Mouse (Mus musculus): ENCODE measurements at regions not wholly inside any gene's neighbourhood (a gene's known extent, or its start where the extent isn't known, plus 50 kb on each side); places are given as distances from the start of the nearest gene placed in this dataset.

DNA sequence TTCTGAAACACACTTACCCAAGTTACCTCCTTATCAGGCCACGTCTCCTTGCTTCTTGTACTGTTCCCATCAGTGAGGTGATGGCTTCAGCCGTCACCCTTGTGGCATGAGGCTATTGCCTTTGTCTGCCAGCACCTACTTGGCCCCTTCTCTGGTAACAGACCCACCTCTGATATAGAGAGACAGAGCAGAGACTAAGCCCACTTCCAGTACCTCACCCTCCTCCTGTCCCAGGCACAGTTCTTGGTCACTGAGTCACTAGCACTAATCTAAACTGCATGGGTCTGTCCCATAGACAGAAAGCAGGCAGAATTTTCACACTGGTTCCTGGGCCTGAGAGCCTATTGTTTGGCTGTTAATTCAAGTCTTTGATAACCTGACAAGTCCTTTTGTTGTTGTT lies 370.3 kb downstream of the Mllt3 start:
- no peak for DNase-seq

GRCm38 (mm10) chr4:87658316-87658715 lies 374.8 kb downstream of the Mllt3 start:
- DNase-seq, result no peak

DNA sequence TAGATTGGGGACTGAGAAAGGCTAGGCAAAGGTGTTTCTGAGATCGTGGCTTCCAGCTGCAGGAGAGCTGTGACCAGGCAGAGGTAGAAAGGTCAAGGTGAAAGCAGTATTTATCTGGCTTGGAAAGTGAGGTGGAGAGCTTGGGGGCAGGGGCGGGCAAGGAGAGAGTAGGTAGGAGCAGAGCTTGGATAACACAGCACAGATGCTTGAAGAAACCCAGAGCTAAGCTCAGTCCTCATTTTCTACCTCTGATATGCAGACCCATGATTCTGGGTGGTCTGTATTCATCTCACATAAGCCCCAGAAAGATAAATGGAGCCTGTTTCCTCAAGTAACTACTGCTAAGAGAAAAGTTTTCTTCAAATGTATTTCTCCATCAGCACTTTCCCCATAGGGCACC lies 375.3 kb downstream of the Mllt3 start:
- no peak for DNase-seq

GRCm38 (mm10) chr4:87653440-87654165 lies 379.6 kb downstream of the Mllt3 start:
- no peak for DNase-seq

DNA sequence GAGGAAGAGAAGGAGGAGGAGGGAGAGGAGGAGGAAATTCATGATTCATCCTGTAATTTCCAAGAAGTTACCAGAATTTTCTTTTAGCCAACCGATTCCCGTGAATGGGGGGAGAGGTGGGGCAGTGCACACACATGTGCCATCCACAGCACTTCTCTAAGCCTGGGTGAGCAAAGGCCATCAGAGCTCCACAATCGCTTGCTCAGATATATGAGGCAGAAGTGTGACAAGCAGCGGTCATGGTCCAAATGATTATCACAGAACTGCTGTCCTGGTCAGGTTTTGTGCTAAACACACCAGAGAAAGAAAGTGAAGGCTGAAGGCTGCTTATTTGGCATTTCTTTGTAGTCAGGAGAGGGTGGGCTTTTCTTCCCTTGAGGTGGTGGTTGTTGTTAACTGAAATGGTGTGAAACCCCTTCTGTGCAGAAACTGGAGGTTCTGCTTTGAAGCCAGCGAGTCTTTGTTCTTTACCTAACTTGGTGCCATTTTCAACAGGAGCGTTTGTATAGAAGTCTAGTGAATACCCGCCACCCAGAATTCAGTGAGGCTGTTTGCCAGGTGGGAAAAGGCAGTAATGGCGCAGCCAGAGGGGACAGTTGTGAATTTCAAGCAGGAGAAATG lies 380.7 kb downstream of the Mllt3 start:
- no peak for DNase-seq

DNA sequence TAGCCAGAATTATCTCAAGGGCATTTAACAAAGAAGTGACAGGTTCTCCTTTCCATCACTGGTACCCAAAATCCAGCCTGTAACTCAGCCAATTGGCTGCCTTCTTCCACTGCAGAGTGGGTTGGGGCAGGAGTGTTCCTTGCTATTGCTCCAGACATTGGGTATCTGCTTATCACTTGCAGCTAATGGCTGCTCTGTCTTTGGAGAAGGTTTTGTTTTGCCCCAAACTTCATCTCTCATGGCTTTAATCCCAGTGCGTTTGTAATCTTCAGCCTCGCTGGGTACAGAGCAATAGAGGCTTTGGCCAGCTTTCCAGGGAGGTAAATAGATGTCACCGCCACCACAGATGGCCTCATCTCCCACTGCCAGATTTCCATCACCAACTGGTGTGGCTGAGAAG lies 381.9 kb downstream of the Mllt3 start:
- no peak for DNase-seq

- DNase-seq, result peak; percentile 26
Observed at GRCm38 (mm10) chr4:87650837-87651236, 382.3 kb downstream of the Mllt3 start.

GRCm38 (mm10) chr4:87650393-87650792 lies 382.8 kb downstream of the Mllt3 start:
- no peak for DNase-seq

DNA sequence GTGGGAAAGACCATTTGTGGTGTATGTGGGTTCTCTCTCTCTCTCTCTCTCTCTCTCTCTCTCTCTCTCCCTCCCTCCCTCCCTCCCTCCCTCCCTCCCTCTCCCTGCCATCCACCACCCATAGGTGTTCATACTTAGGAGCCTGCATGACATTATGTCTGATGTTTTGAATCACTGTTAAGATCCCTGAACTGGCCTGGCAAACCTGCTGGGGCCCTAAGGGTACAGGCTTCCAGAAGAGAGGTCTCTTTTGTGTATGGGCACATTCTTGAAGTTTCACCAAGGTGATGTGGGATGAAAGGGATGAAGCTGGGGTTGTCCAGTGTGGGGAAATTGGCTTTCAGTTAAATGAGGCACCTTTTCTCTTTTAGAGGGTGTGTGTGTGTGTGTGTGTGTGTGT lies 384.2 kb downstream of the Mllt3 start:
- DNase-seq, result no peak

DNA sequence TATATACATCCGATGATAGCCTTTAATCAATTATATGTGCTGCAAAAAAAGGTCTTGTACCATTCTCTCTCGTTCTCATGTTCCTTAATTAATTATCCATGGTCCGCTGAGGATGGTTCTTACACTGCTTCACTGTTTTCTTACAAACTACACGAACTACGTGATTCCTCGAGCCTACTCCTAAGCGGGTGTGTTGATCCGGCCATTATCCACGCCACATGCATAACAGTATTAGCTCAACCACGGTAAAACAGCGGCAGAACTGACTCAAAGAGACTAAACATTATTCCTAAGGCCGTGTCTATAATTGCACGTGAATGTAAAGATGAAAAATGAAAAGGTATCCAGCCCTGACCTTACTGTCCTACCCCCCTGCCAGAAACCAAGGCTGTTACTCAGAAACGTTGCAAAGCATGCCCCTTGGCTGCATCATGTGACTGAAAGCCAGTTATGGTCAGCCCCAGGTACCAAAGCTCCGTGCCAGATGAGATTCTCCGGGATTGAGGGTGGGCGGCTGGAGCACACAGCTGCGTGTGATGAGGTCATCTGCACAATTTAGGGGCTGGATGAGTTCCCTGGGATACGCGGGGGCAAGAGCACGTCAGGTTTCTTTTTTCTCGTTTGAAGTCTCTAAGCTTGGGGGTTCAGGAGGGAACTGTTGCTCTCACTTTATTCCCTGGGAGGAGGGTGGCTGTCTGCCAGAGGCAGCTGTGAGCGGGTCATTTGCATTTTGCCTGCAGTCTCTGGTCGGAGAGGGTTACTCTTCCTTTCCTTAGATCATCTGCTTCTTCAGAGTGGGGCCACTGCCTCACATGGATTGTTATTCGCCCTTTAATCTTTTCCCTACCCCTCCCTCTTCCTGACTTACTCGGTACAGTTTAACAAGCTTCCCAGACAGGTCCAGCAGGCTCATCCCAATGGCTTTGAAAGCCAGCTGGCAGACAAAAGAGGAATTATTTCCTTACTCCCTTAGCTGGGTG lies 384.9 kb downstream of the Mllt3 start:
- DNase-seq, result peak; percentile 82

DNA sequence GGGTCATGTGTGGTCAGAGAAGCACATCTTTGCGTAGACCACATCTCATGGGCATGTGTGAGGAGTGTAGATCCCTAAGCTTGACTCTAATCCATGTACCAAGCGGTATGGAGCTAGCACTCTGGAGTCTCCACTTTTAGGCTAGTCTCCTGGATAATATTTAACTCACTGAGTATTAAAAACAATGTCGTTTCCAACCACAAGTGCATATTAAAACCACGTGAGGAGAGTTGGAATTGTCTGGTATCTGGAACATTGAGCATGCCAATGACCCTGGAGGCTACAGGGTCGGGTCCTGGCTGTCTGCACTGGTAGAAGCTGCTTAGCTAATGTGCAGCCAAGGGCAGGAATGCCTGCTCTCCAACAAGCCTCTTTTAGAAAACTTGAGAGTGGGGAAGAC lies 391.2 kb downstream of the Mllt3 start:
- DNase-seq, result no peak

DNA sequence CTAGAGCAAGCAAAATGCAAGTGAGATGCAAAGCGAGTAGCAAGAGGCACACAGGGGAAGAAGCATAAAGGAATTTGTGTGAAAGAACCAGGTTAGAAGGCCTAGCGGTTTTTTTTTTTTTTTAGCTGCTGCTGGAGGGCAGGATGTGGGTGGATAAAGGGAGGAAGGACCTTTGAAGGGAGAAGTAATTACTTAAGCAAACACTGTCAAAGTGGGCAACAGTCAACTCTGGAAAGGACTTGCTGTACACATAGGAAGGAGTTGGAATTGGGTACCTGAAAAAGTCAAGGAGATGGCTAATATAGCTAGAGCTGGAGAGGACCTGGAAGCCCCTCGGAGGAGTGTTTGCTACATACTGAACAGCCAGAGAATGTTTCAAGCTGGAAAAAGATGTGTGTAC lies 391.6 kb downstream of the Mllt3 start:
- no peak for DNase-seq

DNA sequence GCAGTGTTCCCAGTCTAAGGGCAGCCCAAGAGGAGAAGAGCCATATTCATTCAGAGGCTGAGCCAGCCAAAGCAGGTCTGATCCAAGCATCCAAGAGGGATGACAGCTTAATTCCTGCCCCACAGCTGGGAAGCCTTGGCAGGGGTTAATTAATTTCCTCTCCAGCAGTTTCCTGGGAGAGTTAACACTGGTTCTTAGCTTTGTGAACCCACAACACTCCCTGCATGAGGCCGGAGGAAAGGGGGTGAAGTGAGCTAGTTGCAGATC lies 394.9 kb downstream of the Mllt3 start:
- DNase-seq, result no peak

- no peak for DNase-seq
Observed at GRCm38 (mm10) chr4:87637629-87638379, 395.4 kb downstream of the Mllt3 start.

GRCm38 (mm10) chr4:87611116-87611515 lies 380.8 kb upstream of the Slc24a2 start:
- DNase-seq, result no peak

GRCm38 (mm10) chr4:87593644-87594043 lies 363.4 kb upstream of the Slc24a2 start:
- no peak for DNase-seq

DNA sequence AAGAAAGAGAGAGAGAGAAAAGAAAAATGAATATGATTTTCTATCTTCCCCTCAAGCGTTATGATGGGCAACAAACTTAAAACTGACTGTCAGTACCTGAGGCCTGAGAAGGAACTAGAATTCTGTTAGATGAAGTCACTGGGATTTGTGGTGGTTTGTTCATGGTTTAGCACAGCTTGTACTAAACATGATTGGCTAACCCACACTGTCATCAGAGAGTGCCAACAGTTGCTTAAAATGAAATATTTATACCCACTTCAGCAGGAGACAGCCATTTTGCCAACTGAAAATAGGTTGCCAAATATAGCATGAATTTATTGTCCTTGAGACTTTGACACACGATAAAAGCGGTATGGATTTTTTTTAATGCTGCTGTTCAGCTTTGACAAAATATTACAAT lies 360.5 kb upstream of the Slc24a2 start:
- no peak for DNase-seq

- no peak for DNase-seq
Observed at GRCm38 (mm10) chr4:87578164-87578563, 347.9 kb upstream of the Slc24a2 start.

- no peak for DNase-seq
Observed at GRCm38 (mm10) chr4:87570950-87571349, 340.7 kb upstream of the Slc24a2 start.

GRCm38 (mm10) chr4:87570470-87570891 lies 340.2 kb upstream of the Slc24a2 start:
- no peak for DNase-seq

- DNase-seq, result no peak
Observed at GRCm38 (mm10) chr4:87566616-87567015, 336.3 kb upstream of the Slc24a2 start.

DNA sequence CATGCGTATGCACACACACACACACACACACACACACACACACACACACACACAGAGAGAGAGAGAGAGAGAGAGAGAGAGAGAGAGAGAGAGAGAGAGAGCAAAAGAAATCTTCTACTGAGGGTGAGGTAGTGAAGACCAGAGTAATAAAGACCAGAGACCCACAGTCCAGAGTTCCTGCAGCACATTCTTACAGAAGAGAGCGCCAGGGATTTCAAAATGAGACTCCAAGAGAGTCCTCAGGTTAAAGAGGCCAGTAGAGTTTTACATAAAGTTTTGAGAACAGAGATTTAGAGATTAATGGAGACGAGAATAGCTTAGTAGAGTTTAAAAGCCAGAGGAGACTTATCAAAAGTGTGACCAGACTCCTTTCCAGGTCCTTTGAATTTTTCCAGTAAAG lies 324.6 kb upstream of the Slc24a2 start:
- DNase-seq, result no peak

Data from retina, postnatal 1 day (tissue).